Mouse (Mus musculus) small intestine, adult 2 months (tissue): ENCODE measurements at regions not wholly inside any gene's neighbourhood (a gene's known extent, or its start where the extent isn't known, plus 50 kb on each side); places are given as distances from the start of the nearest gene placed in this dataset.

Experiments used
- H3K27ac ChIP-seq: fragments of 200-500 bp; 2 replicates; pipeline ENCODE4 v1.5.1; 2012; ENCODE audit warnings: low read depth, low read length, control low read depth, inconsistent platforms; ENCODE audit not compliant: insufficient read depth
- H3K27me3 ChIP-seq: fragments of 200-500 bp; 2 replicates; pipeline ENCODE4 v1.6.1; 2012; ENCODE audit warnings: mild to moderate bottlenecking, moderate library complexity, low read length, inconsistent platforms; ENCODE audit not compliant: control insufficient read depth, insufficient read depth
- H3K36me3 ChIP-seq: fragments of 200-500 bp; 2 replicates; pipeline ENCODE4 v1.6.1; 2012; ENCODE audit warnings: mild to moderate bottlenecking, low read length, control low read depth, inconsistent platforms; ENCODE audit not compliant: control insufficient read depth, insufficient read depth
- H3K4me1 ChIP-seq: fragments of 200-500 bp; 2 replicates; pipeline ENCODE4 v1.6.1; 2012; ENCODE audit warnings: low read length, inconsistent platforms, mixed read lengths; ENCODE audit not compliant: control insufficient read depth, insufficient read depth, insufficient read length
- H3K4me3 ChIP-seq: fragments of 200-500 bp; 2 replicates; pipeline ENCODE4 v1.5.1; 2012; ENCODE audit warnings: low read depth, mild to moderate bottlenecking, control low read depth, inconsistent platforms, low read length, moderate library complexity
- CTCF ChIP-seq: fragments of 200-500 bp; IDR thresholded peaks from 2 replicates; pipeline ENCODE4 v1.5.1; 2012; ENCODE audit warnings: low read depth, mild to moderate bottlenecking, control low read depth, inconsistent platforms, low read length, moderate library complexity, mixed read lengths; ENCODE audit not compliant: insufficient replicate concordance, insufficient read length; ENCODE audit errors: extremely low read depth
- POLR2A ChIP-seq: fragments of 200-500 bp; IDR thresholded peaks from 2 replicates; pipeline ENCODE4 v1.6.1; 2012; ENCODE audit warnings: low read depth, mild to moderate bottlenecking, control low read depth, inconsistent platforms, low read length, moderate library complexity
- WGBS: fragments of 180-500 bp; shearing (Covaris S2); methylation state at CpG from one replicate; pipeline ENCODE4 v1.1.7; 2018; 5-methylcytosine and 5-hydroxymethylcytosine counted together

- WGBS, result 67% methylated on average over 3 of the region's 3 CpGs
- H3K27me3 ChIP-seq, result no peaks in the 10 kb centered on the region
- H3K27ac ChIP-seq, result no peak overlapping the region
- no peaks in the 10 kb centered on the region for H3K4me1 ChIP-seq
- no peaks in the 10 kb centered on the region for H3K36me3 ChIP-seq
- H3K4me3 ChIP-seq, result no peak overlapping the region
- TF ChIP-seq CTCF (no peak), POLR2A (no peak)
Measured at GRCm38 (mm10) chr15:91916946-91917345, 78.9 kb downstream of the Smgc start.

GRCm38 (mm10) chr15:91917877-91918276 lies 79.8 kb downstream of the Smgc start:
- no peak overlapping the region for H3K4me3 ChIP-seq
- H3K27me3 ChIP-seq, result no peaks in the 10 kb centered on the region
- H3K4me1 ChIP-seq, result no peaks in the 10 kb centered on the region
- WGBS, result 61% methylated on average over 4 of the region's 4 CpGs
- H3K27ac ChIP-seq, result no peak overlapping the region
- TF ChIP-seq CTCF (no peak), POLR2A (no peak)
- no peaks in the 10 kb centered on the region for H3K36me3 ChIP-seq

- TF ChIP-seq CTCF, result no peak
- no peak for TF ChIP-seq POLR2A
- H3K4me1 ChIP-seq, result no peaks in the 10 kb centered on the region
- no peak overlapping the region for H3K27ac ChIP-seq
- no peaks in the 10 kb centered on the region for H3K36me3 ChIP-seq
- H3K4me3 ChIP-seq, result no peak overlapping the region
- H3K27me3 ChIP-seq, result no peaks in the 10 kb centered on the region
- 72% methylated on average over 4 of the region's 4 CpGs for WGBS
Measured at GRCm38 (mm10) chr15:91924542-91924941, 86.5 kb downstream of the Smgc start.

GRCm38 (mm10) chr15:91927492-91927891 lies 89.4 kb downstream of the Smgc start:
- no peaks in the 10 kb centered on the region for H3K27me3 ChIP-seq
- TF ChIP-seq POLR2A, result no peak
- no peak for TF ChIP-seq CTCF

GRCm38 (mm10) chr15:91928511-91928910 lies 90.4 kb downstream of the Smgc start:
- Histone ChIP-seq H3K36me3 (no peaks in the 10 kb centered on the region), H3K4me1 (no peaks in the 10 kb centered on the region), H3K4me3 (no peak overlapping the region), H3K27me3 (no peaks in the 10 kb centered on the region), H3K27ac (no peak overlapping the region)
- WGBS, result 71% methylated on average over 7 of the region's 7 CpGs
- no peak for TF ChIP-seq CTCF
- TF ChIP-seq POLR2A, result no peak

More at GRCm38 (mm10) chr15:91927492-91927891, 89.4 kb downstream of the Smgc start:
- Histone ChIP-seq H3K4me3 (no peak overlapping the region), H3K4me1 (no peaks in the 10 kb centered on the region), H3K27ac (no peak overlapping the region), H3K36me3 (no peaks in the 10 kb centered on the region)
- WGBS, result 19% methylated on average over 3 of the region's 3 CpGs

GRCm38 (mm10) chr15:91957273-91957672 lies 93.7 kb upstream of the Cntn1 start:
- Histone ChIP-seq H3K4me3 (no peak overlapping the region), H3K27me3 (no peaks in the 10 kb centered on the region), H3K36me3 (no peaks in the 10 kb centered on the region), H3K27ac (no peak overlapping the region), H3K4me1 (no peaks in the 10 kb centered on the region)
- 54% methylated on average over 2 of the region's 2 CpGs for WGBS
- TF ChIP-seq POLR2A (no peak), CTCF (no peak)

GRCm38 (mm10) chr15:91965172-91965571 lies 85.8 kb upstream of the Cntn1 start:
- no peaks in the 10 kb centered on the region for H3K27me3 ChIP-seq
- TF ChIP-seq POLR2A (no peak), CTCF (no peak)
- H3K36me3 ChIP-seq, result no peaks in the 10 kb centered on the region
- H3K4me1 ChIP-seq, result no peaks in the 10 kb centered on the region
- H3K4me3 ChIP-seq, result no peak overlapping the region
- WGBS, result 79% methylated on average over 10 of the region's 10 CpGs
- H3K27ac ChIP-seq, result no peak overlapping the region

- WGBS, result 34% methylated on average over 10 of the region's 10 CpGs
- no peaks in the 10 kb centered on the region for H3K4me1 ChIP-seq
- no peaks in the 10 kb centered on the region for H3K36me3 ChIP-seq
- H3K27me3 ChIP-seq, result no peaks in the 10 kb centered on the region
- no peak overlapping the region for H3K4me3 ChIP-seq
- TF ChIP-seq CTCF (peak; percentile 49; the same call in 1 of the 2 replicates), POLR2A (no peak)
- H3K27ac ChIP-seq, result no peak overlapping the region
Measured at GRCm38 (mm10) chr15:91969378-91969777, 81.6 kb upstream of the Cntn1 start.
